In genomic region chr1:22286807-22287206, GRCm38 (mm10) we compare ENCODE assay signal across 21 mouse cellular contexts.
DNase-seq lines count a peak whose midpoint lies in the region; ATAC-seq and TF ChIP-seq lines count a peak whose summit lies in the region.
"Had no signal": no experiment of that assay in that cellular context is flagged by ENCODE, and none has a peak within 500 bp of the region (broad histone marks: within the 10 kb centered on the region; RNA-seq: fewer than 3 reads in every experiment).

No protein-coding gene starts in this region.

- no peaks in the 10 kb centered on the region for H3K9me3 ChIP-seq in hindbrain, embryonic 13.5 days
- H3K9me3 ChIP-seq in hindbrain, embryonic 16.5 days (ENCODE audit: control insufficient read depth, low read length): no peaks in the 10 kb centered on the region
- no peaks in the 10 kb centered on the region for H3K9me3 ChIP-seq in midbrain, embryonic 14.5 days (ENCODE audit: control insufficient read depth, low read length)
- no peaks in the 10 kb centered on the region for H3K9me3 ChIP-seq in midbrain, postnatal 0 days (ENCODE audit: low read length)
- H3K9me3 ChIP-seq: embryonic facial prominence, embryonic 12.5 days; embryonic facial prominence, embryonic 15.5 days; forebrain, embryonic 10.5 days; forebrain, embryonic 12.5 days had no signal

- no peak for TF ChIP-seq CTCF in midbrain, postnatal 0 days (IDR thresholded peaks at IDR 0.05)

- no peak overlapping the region for H3K9ac ChIP-seq in hindbrain, embryonic 13.5 days
- no peak overlapping the region for H3K9ac ChIP-seq in hindbrain, embryonic 16.5 days (ENCODE audit: low read depth, low read length)
- no peak overlapping the region for H3K9ac ChIP-seq in midbrain, embryonic 14.5 days (replicated peaks; ENCODE audit: low read length)
- H3K9ac ChIP-seq in midbrain, postnatal 0 days (replicated peaks; ENCODE audit: low read length, poor library complexity, severe bottlenecking): no peak overlapping the region
- H3K9ac ChIP-seq: embryonic facial prominence, embryonic 12.5 days; embryonic facial prominence, embryonic 15.5 days; forebrain, embryonic 12.5 days had no signal

- H3K4me1 ChIP-seq in hindbrain, embryonic 13.5 days (replicated peaks): no peaks in the 10 kb centered on the region
- no peaks in the 10 kb centered on the region for H3K4me1 ChIP-seq in hindbrain, embryonic 16.5 days (ENCODE audit: control insufficient read depth, insufficient read depth, low read depth, low read length)
- H3K4me1 ChIP-seq in midbrain, embryonic 14.5 days (ENCODE audit: control insufficient read depth, insufficient read depth, low read length): no peaks in the 10 kb centered on the region
- no peaks in the 10 kb centered on the region for H3K4me1 ChIP-seq in midbrain, postnatal 0 days (ENCODE audit: insufficient read depth, low read length)
- H3K4me1 ChIP-seq: embryonic facial prominence, embryonic 12.5 days; embryonic facial prominence, embryonic 15.5 days; forebrain, embryonic 10.5 days; forebrain, embryonic 12.5 days had no signal

- DNase-seq in midbrain, embryonic 14.5 days: no peak
- DNase-seq in midbrain, postnatal 0 days (ENCODE audit: low spot score): no peak
- DNase-seq: adrenal gland, adult 2 months; adrenal gland, postnatal 10 days; adrenal gland, postnatal 25 days; cerebellum, adult 11 months; cerebellum, adult 18-20 months; cerebellum, adult 8-10 months; cerebellum, adult 9-11 months; cerebellum, postnatal 14 days; cerebellum, postnatal 36 days; embryo, embryonic 11 days had no signal

- H3K4me3 ChIP-seq in hindbrain, embryonic 13.5 days: no peak overlapping the region
- no peak overlapping the region for H3K4me3 ChIP-seq in hindbrain, embryonic 16.5 days (ENCODE audit: low read length)
- H3K4me3 ChIP-seq in midbrain, embryonic 14.5 days (replicated peaks; ENCODE audit: low read depth, low read length): no peak overlapping the region
- no peak overlapping the region for H3K4me3 ChIP-seq in midbrain, postnatal 0 days (ENCODE audit: low read depth, low read length)
- H3K4me3 ChIP-seq: embryonic facial prominence, embryonic 12.5 days; embryonic facial prominence, embryonic 15.5 days; erythroblast, embryonic 14.5 days; forebrain, embryonic 10.5 days; forebrain, embryonic 12.5 days had no signal

- H3K36me3 ChIP-seq in hindbrain, embryonic 13.5 days: no peaks in the 10 kb centered on the region
- peaks cover 5% of the 10 kb centered on the region; the same call in 1 of the 2 replicates for H3K36me3 ChIP-seq in hindbrain, embryonic 16.5 days (ENCODE audit: control insufficient read depth, insufficient read depth, low read length)
- 0 out of 2 replicates have a peak, but pooled peaks cover 3% of the 10 kb centered on the region for H3K36me3 ChIP-seq in midbrain, embryonic 14.5 days (ENCODE audit: control insufficient read depth, insufficient read depth, low read length)
- 0 out of 2 replicates have a peak, but pooled peaks cover 5% of the 10 kb centered on the region for H3K36me3 ChIP-seq in midbrain, postnatal 0 days (ENCODE audit: insufficient read depth, low read length)
- H3K36me3 ChIP-seq: embryonic facial prominence, embryonic 12.5 days; embryonic facial prominence, embryonic 15.5 days; forebrain, embryonic 10.5 days; forebrain, embryonic 12.5 days had no signal

- H3K27me3 ChIP-seq in hindbrain, embryonic 13.5 days: no peaks in the 10 kb centered on the region
- H3K27me3 ChIP-seq in hindbrain, embryonic 16.5 days (replicated peaks; ENCODE audit: control insufficient read depth, insufficient read depth, low read length): no peaks in the 10 kb centered on the region
- H3K27me3 ChIP-seq in midbrain, embryonic 14.5 days (ENCODE audit: control insufficient read depth, insufficient read depth, low read length): no peaks in the 10 kb centered on the region
- no peaks in the 10 kb centered on the region for H3K27me3 ChIP-seq in midbrain, postnatal 0 days (ENCODE audit: insufficient read depth, low read length)
- H3K27me3 ChIP-seq: embryonic facial prominence, embryonic 12.5 days; embryonic facial prominence, embryonic 15.5 days; forebrain, embryonic 12.5 days had no signal

- no peak overlapping the region for H3K27ac ChIP-seq in hindbrain, embryonic 13.5 days
- no peak overlapping the region for H3K27ac ChIP-seq in hindbrain, embryonic 16.5 days (ENCODE audit: low read depth, low read length)
- H3K27ac ChIP-seq in midbrain, embryonic 14.5 days (replicated peaks; ENCODE audit: low read depth, low read length): no peak overlapping the region
- H3K27ac ChIP-seq in midbrain, postnatal 0 days (ENCODE audit: low read depth, low read length): no peak overlapping the region
- H3K27ac ChIP-seq: embryonic facial prominence, embryonic 12.5 days; embryonic facial prominence, embryonic 15.5 days; forebrain, embryonic 10.5 days; forebrain, embryonic 12.5 days had no signal

- 0 out of 2 replicates have a peak, but pooled peaks have one; percentile 43 for ATAC-seq in hindbrain, embryonic 13.5 days (ENCODE audit: low FRiP score)
- no peak for ATAC-seq in hindbrain, embryonic 16.5 days
- 0 out of 2 replicates have a peak, but pooled peaks have one; percentile 52 for ATAC-seq in midbrain, embryonic 14.5 days (ENCODE audit: low FRiP score, low TSS enrichment)
- ATAC-seq in midbrain, postnatal 0 days (ENCODE audit: low FRiP score): no peak
- ATAC-seq: forebrain, embryonic 14.5 days; forebrain, embryonic 16.5 days had no signal

- H3K4me2 ChIP-seq in hindbrain, embryonic 13.5 days: no peak overlapping the region
- no peak overlapping the region for H3K4me2 ChIP-seq in hindbrain, embryonic 16.5 days (ENCODE audit: low read length)
- no peak overlapping the region for H3K4me2 ChIP-seq in midbrain, embryonic 14.5 days (ENCODE audit: low read length)
- H3K4me2 ChIP-seq in midbrain, postnatal 0 days (ENCODE audit: low read depth, low read length, poor library complexity, severe bottlenecking): no peak overlapping the region
- H3K4me2 ChIP-seq: embryonic facial prominence, embryonic 12.5 days; embryonic facial prominence, embryonic 15.5 days; forebrain, embryonic 12.5 days had no signal

- WGBS in hindbrain, embryonic 13.5 days: 59% methylated on average over 2 of the region's 2 CpGs
- 46% methylated on average over 2 of the region's 2 CpGs for WGBS in hindbrain, embryonic 16.5 days
- 28% methylated on average over 2 of the region's 2 CpGs for WGBS in midbrain, embryonic 14.5 days
- 42% methylated on average over 2 of the region's 2 CpGs for WGBS in midbrain, postnatal 0 days

Comparison
In these comparisons a context has a peak if more than half of its experiments do, and no peak if none do; other contexts are left out.
1. ATAC-seq: peak in hindbrain, embryonic 13.5 days (single experiment) and midbrain, embryonic 14.5 days (single experiment); none in hindbrain, embryonic 16.5 days (single experiment) and midbrain, postnatal 0 days (single experiment).